Mouse (Mus musculus): ENCODE results near the gene Cacna2d3.

DNA sequence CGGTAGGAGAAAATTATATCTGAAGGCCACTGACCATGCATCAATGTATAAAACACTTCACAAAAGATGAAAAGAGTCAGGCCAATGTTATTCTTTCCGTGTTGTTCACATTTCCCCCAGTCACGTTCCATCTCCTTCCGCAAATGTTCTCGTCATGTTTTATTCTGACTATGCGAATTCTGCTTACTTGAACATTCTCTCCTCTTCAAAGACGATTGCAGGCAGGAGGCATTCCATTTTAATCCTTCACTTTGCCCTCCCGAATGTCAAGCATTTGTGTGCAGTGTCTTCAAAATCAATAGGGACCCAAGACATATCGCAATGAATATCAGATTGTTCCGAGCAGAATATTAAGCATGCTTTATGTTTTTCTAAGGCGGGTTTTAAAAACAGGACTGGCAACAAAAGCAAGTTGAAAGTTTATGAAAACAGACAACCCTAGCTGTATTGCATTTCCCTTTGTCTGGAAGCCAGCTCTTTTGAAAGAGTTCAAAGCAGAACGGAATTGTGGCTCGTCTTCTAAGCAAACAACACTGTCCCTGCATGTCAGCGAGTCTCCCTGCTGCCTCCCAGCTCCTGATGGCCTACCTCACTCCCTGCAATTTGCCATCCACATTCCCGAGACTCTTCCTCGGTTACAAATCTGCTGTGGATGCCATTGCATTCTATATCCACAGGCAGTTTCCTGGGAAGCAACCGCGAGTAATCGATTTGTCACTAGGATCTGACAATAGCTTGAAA, 492.5 kb downstream of the Cacna2d3 start:
- TF ChIP-seq CTCF (IDR thresholded peaks at IDR 0.05; ENCODE audit: insufficient read depth, low read depth, low read length) (no peak), POLR2A (IDR thresholded peaks at IDR 0.05; ENCODE audit: insufficient read depth, low read depth, low read length) (no peak)

Data from olfactory bulb, adult 2 months (tissue).